Mouse (Mus musculus): ENCODE measurements around the gene Pdzph1.

DNA sequence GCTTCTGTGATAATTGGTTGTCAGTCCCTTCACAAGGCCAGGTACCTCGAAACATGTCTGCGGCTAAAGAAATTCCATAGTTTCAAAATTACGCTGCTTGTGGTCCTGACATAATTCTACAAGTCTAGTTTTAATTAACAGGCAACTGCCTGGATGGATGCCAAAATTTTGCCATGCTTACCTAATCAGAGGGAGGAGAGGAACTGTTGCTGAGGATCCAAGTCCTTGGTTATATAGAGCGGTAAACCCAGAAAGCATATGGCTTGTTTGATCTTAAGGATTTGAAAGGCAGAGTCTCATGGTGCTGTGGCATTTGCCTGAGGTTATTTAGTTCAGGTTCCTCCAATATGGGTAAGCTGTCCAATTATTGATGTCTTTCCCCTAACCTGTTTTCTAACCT, 27.5 kb upstream of the Pdzph1 start:
- TF ChIP-seq POLR2A (IDR thresholded peaks at IDR 0.05; ENCODE audit: extremely low read depth, insufficient read depth, low read length) (no peak), CTCF (IDR thresholded peaks at IDR 0.05; ENCODE audit: extremely low read depth, insufficient read depth, low read length) (no peak)
